Mouse (Mus musculus) stomach, embryonic 16.5 days (tissue): ENCODE measurements around the gene Relch. TPM values are rescaled to one million over a fixed set of nuclear protein-coding genes. Genes with fewer than 3 reads are reported as not detected.

Experiments used
- ATAC-seq: fragments of 200-750 bp; cut with Nextera tagmentation; 2 replicates; pipeline ENCODE4 v1.8.0; 2017; ENCODE audit warnings: moderate number of reproducible peaks, moderate TSS enrichment; ENCODE audit not compliant: insufficient read depth, low FRiP score
- H3K27ac ChIP-seq: fragments of 300-500 bp; sonication (generic); 2 replicates; pipeline ENCODE4 v1.5.1; 2014; ENCODE audit warnings: low read length
- H3K27me3 ChIP-seq: fragments of 300-500 bp; sonication (generic); 2 replicates; pipeline ENCODE4 v1.6.1; 2014; ENCODE audit warnings: low read length, control low read depth, mixed read lengths; ENCODE audit not compliant: control insufficient read depth, insufficient read depth
- H3K36me3 ChIP-seq: fragments of 300-500 bp; sonication (generic); 2 replicates; pipeline ENCODE4 v1.6.1; 2014; ENCODE audit warnings: low read length; ENCODE audit not compliant: control insufficient read depth, insufficient read depth
- H3K4me1 ChIP-seq: fragments of 300-500 bp; sonication (generic); 2 replicates; pipeline ENCODE4 v1.6.1; 2014; ENCODE audit warnings: low read length, control low read depth, mixed read lengths; ENCODE audit not compliant: control insufficient read depth, insufficient read depth
- H3K4me2 ChIP-seq: fragments of 300-500 bp; sonication (generic); 2 replicates; pipeline ENCODE4 v1.6.1; 2014; ENCODE audit warnings: low read depth, low read length, mixed read lengths
- H3K4me3 ChIP-seq: fragments of 300-500 bp; sonication (generic); replicated peaks from 2 replicates; pipeline ENCODE4 v1.5.1; 2014; ENCODE audit warnings: mild to moderate bottlenecking, low read length
- H3K9ac ChIP-seq: fragments of 300-500 bp; sonication (generic); 2 replicates; pipeline ENCODE4 v1.6.1; 2014; ENCODE audit warnings: low read length
- H3K9me3 ChIP-seq: fragments of 300-500 bp; sonication (generic); replicated peaks from 2 replicates; pipeline ENCODE4 v1.6.1; 2016; ENCODE audit warnings: low read length, control low read depth; ENCODE audit not compliant: control insufficient read depth
- WGBS: fragments of 180-500 bp; shearing (Covaris S2); extraction: QIAGEN DNeasy Blood & Tissue Kit; methylation state at CpG from one replicate; pipeline ENCODE4 v1.1.7; 2014; 5-methylcytosine and 5-hydroxymethylcytosine counted together
- polyA plus RNA-seq: library from polyadenylated mRNA; unstranded; fragments of >200 nt; fragmentation: Nextera tagmentation; extraction: Ambion mirVana; gene quantifications from 2 replicates; pipeline ENCODE4 v1.2.1, GENCODE M21; 2015

The Relch gene
- polyA plus RNA-seq, 1 experiment from 2014 or later, result 26.6 TPM

GRCm38 (mm10) chr1:105802941-105803340, 139.3 kb downstream of the Relch start:
- no peak overlapping the region for H3K4me3 ChIP-seq
- H3K27me3 ChIP-seq, result no peaks in the 10 kb centered on the region
- H3K9ac ChIP-seq, result no peak overlapping the region
- no peaks in the 10 kb centered on the region for H3K4me1 ChIP-seq
- no peak overlapping the region for H3K4me2 ChIP-seq
- no peak for ATAC-seq
- H3K27ac ChIP-seq, result no peak overlapping the region
- no peaks in the 10 kb centered on the region for H3K36me3 ChIP-seq
- WGBS, result 59% methylated on average over 6 of the region's 6 CpGs
- no peaks in the 10 kb centered on the region for H3K9me3 ChIP-seq

- Histone ChIP-seq H3K4me2 (no peak overlapping the region), H3K36me3 (no peaks in the 10 kb centered on the region), H3K9ac (no peak overlapping the region), H3K27ac (no peak overlapping the region), H3K9me3 (no peaks in the 10 kb centered on the region), H3K4me3 (no peak overlapping the region), H3K27me3 (no peaks in the 10 kb centered on the region), H3K4me1 (no peaks in the 10 kb centered on the region)
- ATAC-seq, result no peak
- WGBS, result 59% methylated on average over 3 of the region's 3 CpGs
Measured at GRCm38 (mm10) chr1:105804285-105804684, 140.6 kb downstream of the Relch start.

Other genes with a start within 250 kb of the Relch start
- 13.4 and 14.1 TPM in 2 replicates for gene Pign, start 184 bp upstream of the Relch start, polyA plus RNA-seq
- gene Tnfrsf11a, start 116.9 kb downstream of the Relch start, polyA plus RNA-seq, result 1.8 and 2.2 TPM in 2 replicates